Mouse (Mus musculus): ENCODE data around the gene Nudt22.
A peak's percentile ranks its signal among the peaks of the same experiment; 100 is the strongest.
"Not testable (repeated sequence)": the region's sequence is repeated elsewhere in the genome, so short reads cannot be mapped to it uniquely, and the experiment has no call there.

Nudt22 gene

DNA sequence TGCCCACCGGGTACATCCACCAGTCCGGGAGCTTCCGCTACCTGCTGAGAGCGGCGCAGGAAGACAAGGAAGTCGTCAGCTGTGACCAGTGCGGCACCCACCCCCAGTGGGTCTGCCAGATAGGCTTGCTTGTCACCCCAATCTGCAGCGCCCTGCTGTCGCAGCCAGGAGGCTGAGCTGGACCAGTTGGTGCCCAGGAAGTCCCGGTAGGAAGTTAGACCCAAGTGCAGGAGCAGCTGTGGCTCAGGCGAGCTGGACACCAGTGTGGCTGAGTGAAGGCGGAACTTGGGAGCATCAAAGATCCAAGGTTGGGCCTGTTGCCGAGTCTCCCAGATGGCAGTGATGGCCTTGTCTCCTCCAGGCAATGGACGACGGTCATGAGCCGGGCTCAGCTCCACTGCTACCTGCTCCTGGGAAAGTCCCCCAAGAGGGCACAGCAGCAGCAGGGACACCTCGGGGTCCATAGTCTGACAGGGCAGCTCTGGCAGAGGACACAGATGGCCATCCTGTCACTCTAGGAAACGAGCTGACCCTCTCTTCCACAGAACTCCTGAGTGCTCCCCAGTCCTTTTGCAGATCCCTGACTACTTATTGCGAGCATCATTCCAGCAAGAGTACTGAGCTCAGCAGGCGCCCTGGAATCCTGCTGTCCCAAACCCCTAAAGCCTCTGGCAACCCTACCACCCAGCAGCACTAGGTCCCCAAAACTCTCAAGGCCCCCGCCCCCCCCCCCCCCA lies 494 bp downstream of the Nudt22 start:
- no peak for DNase-seq (ENCODE audit: extremely low spot score, low spot score)

- DNase-seq (ENCODE audit: extremely low spot score, low spot score), result no peak
These were observed 1.4 kb downstream of the Nudt22 start for GRCm38 (mm10) chr19:6994489-6994888.

- DNase-seq (ENCODE audit: extremely low spot score, low spot score), result no peak
These were observed 1.9 kb downstream of the Nudt22 start for GRCm38 (mm10) chr19:6994002-6994401.

DNA sequence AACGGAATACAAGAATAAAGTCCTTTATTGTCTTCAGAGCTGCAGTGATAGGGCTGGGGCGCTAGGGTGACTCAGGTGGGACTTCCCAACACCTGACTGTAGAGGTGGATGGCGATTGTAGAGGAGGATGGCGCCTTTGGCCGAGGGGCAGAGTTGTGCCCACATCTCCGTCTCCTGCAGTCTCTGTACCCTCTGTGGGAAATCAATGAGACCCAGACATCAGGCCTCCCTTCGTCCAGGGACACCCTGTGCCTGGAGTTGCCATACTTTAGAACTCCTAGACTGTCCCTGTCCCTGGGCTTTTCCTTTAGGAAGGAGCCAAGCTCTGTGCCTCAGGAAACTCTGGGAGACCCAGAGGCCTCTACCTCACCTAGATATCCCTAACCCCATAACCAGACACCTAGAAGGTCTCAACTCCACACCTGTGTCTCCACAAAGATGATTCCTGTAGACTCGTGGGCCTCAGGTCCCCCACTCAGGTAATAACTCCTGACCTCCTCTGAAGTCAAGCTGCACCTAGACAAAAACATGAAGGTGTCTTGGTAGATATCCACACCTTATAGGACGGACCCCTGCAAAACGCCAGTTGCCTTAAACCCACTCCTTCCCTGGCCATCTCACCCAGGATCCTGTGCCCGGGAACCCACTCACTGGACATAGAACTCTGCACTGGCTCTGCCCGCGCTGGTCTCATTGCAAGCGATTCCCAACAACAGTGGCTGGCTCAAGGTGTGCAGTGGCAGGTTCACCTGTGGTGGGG lies 2.7 kb downstream of the Nudt22 start:
- DNase-seq (ENCODE audit: extremely low spot score, low spot score), result no peak

GRCm38 (mm10) chr19:6992011-6992858 lies 3.7 kb downstream of the Nudt22 start, which contains the start of gene Dnajc4:
TSS of gene Dnajc4 (minus strand) at chr19:6992572.
- peak; percentile 96 for DNase-seq (ENCODE audit: extremely low spot score, low spot score)

DNA sequence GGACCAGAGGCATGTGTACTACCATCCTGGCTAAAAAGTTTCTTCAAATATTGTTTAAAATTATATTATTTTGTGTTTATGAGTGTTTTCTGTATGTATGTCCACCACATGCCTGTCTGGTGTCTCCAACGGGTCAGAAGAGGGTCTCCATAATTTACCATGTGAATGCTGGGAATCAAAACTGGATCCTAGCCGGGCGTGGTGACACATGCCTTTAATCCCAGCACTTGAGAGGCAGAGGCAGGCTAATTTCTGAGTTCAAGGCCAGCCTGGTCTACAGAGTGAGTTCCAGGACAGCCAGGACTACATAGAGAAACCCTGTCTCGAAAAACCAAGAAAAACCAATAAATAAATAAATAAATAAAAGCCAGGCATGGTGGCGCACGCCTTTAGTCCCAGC lies 4.8 kb downstream of the Nudt22 start:
- DNase-seq (ENCODE audit: extremely low spot score, low spot score), result not testable (repeated sequence)

DNA sequence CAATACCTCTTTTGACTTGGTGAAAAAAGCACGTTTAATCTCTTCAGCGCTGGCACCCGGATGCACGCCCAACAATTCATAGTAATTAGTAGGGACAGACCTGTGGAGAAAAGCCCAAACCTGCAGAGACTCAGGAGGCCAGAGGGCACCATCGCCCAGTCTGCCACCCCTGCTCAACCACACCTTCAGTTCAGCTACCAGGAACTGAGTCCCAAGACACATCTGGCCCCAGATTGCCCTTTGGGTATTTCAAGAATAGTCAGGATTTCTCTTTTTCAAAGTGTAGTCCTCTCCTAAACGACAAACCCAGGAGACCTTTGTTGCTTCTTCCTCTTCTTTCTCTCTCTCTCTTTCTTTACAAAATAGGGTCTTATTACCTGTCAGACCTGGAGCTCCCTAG lies 5.2 kb downstream of the Nudt22 start:
- DNase-seq (ENCODE audit: extremely low spot score, low spot score), result no peak

GRCm38 (mm10) chr19:6989251-6989650 lies 6.7 kb downstream of the Nudt22 start:
- DNase-seq (ENCODE audit: extremely low spot score, low spot score), result no peak

DNA sequence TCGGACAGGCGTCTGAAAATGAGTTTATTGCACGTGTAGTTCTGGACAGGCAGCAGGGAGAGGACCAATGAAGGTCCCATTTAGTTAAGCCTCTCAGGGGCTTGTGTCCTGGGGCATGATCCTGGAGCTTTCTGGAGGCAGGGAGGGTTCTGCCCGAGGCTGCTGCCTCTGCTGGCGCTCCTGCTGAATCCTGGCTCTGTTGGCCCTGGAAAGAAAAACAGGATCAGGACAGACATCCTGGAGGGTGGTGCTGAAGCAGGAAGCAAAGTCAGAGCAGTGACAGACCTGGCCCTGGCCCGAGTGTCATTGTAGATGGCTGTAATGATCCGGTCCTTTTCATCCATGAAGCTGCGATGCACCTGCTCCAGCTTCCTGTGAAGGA lies 8.0 kb downstream of the Nudt22 start:
- DNase-seq (ENCODE audit: extremely low spot score, low spot score), result no peak

- DNase-seq (ENCODE audit: extremely low spot score, low spot score), result peak; percentile 77
These were observed 8.6 kb downstream of the Nudt22 start, which contains the start of gene Vegfb for GRCm38 (mm10) chr19:6987061-6987903. TSS of gene Vegfb (minus strand) at chr19:6987651.

DNA sequence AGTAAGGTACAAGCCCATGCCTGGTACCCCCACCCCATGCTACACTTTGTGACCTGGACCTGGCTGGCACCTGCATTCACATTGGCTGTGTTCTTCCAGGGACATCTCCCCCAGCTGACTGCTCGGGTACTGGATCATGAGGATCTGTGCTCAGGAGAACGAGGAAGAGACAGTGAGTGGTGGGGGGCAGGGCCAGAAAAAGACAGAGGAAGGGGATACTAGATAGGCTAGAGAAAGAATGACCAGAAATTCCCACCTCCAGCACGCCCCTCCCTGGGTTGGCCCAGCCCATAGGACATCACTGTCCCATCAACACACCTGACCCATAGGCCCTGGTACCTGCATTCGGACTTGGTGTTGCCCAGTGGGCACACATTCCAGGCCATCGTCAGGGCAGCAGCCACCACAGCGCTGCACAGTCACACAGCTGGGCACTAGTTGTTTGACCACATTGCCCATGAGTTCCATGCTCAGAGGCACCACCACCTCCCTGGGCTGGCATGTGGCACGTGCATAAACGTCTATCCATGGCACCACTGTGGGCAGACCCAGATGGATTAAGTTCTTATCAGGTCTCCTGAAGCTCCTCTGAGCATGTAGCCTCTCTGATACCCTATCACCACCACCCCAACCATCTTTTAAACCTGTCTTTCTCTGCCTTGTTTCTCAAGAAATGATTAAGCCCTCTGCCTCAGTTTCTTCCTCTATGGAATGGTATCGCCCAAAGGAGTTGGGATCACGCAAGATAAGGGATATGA lies 9.8 kb downstream of the Nudt22 start:
- DNase-seq (ENCODE audit: extremely low spot score, low spot score), result no peak

DNA sequence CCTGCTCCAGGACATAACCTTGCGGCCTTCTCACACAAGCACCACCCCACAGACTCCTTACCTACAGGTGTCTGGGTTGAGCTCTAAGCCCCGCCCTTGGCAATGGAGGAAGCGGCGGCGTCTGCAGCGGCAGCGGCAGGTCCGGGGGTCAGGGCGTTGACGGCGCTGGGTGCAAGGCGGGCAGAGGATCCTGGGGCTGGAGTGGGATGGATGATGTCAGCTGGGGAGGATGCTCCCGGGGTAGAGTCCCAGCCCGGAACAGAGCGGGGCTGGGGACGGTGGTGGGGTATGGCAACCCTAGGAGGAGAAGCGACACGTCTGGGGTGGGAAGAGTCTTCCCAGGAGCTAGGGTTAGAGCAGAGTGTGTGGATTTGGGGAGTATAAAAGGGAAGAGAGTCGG lies 10.6 kb downstream of the Nudt22 start:
- DNase-seq (ENCODE audit: extremely low spot score, low spot score), result no peak

- no peak for DNase-seq (ENCODE audit: extremely low spot score, low spot score)
These were observed 12.3 kb downstream of the Nudt22 start for GRCm38 (mm10) chr19:6983621-6984020.

DNA sequence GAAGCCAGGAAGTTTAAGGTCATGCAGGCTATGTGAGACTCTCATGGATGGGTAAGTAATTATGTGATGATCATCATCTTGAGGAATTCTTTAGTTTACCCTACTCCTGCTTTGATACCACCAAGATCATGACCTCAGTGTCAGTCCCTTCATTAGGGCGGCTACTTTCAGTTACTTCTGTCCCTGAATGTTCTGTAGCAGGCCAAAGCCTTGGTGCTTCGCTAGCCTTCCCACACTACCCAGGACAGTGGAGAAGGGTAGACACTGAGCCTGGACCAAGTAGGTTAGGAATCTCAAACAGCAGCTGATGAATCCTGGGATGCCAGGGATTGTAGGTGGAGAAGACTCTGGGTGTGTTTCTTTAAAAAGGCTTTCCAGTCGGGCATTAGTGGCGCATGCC lies 14.5 kb downstream of the Nudt22 start:
- no peak for DNase-seq (ENCODE audit: extremely low spot score, low spot score)

- DNase-seq (ENCODE audit: extremely low spot score, low spot score), result peak; percentile 99
These were observed 15.4 kb downstream of the Nudt22 start, which contains the start of gene Fkbp2 for GRCm38 (mm10) chr19:6980381-6981093. TSS of gene Fkbp2 (minus strand) at chr19:6980501.

GRCm38 (mm10) chr19:6979486-6980380 lies 16.2 kb downstream of the Nudt22 start:
- DNase-seq (ENCODE audit: extremely low spot score, low spot score), result peak; percentile 100

DNA sequence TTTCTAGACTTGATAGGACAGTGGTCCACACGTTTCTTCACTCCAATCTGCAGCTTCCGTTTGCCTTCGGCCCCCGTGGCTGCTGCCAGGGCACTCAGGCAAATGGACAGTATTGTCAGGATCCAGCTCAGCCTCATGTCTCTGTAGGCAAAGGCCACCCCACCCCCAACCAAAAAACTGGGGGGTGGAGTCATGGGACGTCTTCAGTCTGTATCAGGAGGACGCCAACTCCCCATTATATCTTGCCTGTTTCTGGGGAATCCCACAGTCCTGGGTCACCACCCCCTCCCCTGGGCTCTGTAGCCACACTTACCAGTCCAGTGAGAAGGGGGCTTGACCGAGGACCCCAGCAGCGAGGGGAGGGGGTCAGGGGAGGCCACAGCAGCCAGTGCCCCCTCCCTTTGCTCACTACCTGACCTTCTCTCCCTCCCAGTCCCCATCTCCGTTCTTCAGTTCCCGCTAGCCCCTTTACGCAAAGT lies 16.9 kb downstream of the Nudt22 start:
- DNase-seq (ENCODE audit: extremely low spot score, low spot score), result peak; percentile 50

DNA sequence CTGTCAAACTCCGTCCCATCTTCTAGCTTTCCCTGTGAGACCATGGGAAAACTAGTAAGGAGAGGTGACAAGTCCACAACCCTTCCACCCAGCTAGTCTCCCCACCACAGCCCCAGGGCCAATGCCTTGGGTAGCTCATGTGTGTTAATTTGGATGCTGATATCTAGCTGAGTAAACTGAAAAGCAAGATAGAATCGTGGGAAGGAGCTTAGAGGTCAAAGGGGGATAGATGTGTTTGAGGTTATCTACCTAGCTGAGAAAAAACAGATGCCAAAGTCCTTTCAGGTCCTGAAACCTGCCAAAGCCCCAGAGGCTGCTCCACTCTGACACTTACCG lies 17.3 kb downstream of the Nudt22 start:
- no peak for DNase-seq (ENCODE audit: extremely low spot score, low spot score)
